Mouse (Mus musculus): Measurements from ENCODE around the gene Rmnd1.
"Not testable (repeated sequence)": the region's sequence is repeated elsewhere in the genome, so short reads cannot be mapped to it uniquely, and the experiment has no call there.

The Rmnd1 gene

DNA sequence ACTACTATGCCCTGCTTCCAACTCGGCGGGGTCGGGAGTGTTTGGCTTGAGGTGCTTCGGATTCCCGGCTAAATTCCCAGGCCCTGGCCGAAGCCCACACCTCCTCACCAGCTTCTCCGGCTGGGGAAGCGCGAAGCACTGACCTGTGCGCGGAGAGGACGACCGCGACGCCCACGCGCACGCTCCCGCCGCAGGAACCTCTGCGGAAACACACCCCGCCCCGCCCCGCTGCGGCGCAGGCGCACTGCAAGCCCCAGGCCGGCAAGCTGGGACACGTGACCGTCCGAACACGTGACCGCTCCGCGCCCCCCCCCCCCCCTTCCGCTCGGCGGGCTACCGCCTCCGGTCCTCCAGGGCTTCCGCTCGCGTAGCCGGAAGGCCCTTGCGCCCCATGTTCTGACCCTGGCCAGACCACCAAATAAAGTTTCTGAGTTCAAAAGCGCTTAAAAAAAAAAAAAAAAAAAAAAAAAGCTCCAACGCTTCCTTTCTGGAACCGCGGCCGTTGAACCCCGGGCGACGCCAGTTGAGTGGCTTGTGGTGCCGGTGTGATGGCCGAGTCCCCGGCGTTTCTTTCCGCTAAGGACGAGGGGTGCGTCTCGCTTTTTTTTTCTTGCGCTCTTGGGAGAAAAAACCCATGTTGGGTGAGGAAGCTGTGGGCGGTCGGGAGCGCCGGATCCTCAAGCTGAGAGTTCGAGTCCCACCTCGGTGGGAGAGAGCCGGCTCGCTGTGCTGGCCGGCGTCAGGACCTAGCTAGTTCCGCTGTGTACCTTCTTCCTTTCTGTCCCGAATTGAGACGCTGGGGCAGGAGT is at the start of gene Rmnd1, which contains the start of gene Armt1:
Rmnd1 (minus strand) TSS at position 266 of the 809 bp plus-strand sequence.
Armt1 (plus strand) TSS at position 345 of the 809 bp plus-strand sequence.
- peak; percentile 87 for DNase-seq (ENCODE audit: low spot score)

DNA sequence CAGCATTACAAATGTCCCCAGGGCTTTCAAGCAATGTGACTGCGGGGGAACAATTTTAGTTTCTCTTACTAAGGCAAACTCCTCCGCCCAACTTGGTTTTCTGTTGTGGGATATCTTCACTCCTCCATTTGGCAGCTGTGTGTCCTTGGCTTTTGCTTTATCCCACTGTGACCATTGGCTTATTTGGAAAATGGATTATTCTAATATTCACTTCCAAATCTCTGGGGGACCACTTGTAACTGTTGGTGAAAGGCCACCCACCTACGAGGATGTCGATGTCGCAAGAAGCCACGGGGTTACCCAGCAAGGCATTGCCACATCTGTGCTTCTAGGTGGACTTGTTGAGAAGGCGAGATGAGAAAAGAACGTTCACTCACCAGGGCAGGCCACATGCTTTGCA is 49.5 kb upstream of the Rmnd1 start:
- no peak for DNase-seq (ENCODE audit: low spot score)

DNA sequence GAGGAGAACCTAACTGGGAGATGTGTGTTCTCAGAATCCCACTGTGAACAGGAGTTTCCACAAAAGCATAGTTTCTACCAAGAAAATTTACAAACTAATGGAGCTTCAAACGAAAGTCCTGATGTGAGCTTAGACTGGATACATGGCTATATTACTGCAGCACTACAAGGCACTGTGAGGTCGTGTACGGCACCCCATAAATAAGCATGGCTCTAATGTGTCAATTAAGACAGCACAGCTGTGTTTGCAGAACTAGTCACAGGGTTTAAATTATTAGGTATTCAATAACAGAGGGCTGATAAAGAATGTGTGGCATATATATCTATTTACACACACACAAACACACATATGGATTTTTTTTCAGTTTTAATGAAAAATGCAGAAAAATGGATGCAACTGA is 48.7 kb upstream of the Rmnd1 start:
- DNase-seq (ENCODE audit: low spot score), result no peak

DNA sequence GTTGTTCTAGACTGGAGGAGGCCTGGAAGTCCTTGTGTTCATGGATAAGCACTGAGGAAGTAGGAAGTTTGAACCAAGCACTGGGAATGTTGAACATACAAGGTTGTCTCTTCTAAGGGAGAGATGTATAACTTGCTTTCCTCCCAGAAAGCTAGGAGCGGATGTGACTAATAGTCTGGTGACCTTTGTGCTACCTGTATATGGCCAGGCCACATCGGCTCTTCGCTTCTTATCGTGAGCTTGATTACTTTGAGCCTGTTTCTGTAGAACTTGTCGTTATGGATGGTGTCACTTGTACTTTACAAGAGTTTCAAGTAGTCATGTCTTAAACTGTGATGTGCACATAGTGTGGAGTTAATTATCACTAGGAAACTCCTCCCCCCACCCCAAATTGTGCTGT is 44.4 kb upstream of the Rmnd1 start:
- DNase-seq (ENCODE audit: low spot score), result no peak

DNA sequence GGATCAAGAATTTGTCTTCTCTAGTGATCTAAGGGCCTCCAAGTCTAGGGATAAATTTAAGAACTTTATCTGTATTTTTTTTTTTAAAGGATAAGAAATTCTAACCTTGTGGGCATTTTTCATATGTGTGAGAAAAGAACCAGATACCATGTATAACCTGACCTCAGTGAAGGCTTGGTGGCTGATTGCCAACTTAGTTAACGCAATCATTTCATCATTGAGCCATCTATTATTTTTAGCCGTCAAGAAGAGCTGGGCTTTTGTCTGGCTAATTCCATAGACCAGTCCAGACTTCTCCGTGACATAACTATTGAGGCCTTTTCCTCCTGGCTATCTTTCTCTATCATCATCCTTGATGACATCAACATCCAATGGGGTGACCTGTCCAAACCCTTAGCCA is 43.2 kb upstream of the Rmnd1 start:
- DNase-seq (ENCODE audit: low spot score), result no peak

DNA sequence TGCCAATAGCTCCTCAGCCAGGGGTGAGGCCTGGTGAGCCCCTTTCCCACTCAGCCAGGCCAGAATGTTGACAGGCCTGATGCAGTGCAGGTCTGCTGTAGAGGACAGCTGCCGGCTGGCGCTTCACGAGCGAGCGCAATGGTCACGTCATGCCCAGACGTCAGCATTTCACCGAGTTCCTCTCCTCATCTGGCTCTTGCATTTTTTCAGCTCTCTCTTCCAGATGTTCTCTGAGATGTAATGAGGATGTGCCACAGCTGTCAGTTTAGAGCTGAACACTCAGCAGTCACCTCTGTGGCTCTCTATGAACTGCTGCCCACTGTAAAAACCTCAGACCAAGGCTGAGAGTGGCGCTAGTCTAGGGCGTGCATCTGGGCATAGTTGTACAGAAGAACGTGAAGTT is 41.4 kb upstream of the Rmnd1 start:
- DNase-seq (ENCODE audit: low spot score), result no peak

DNA sequence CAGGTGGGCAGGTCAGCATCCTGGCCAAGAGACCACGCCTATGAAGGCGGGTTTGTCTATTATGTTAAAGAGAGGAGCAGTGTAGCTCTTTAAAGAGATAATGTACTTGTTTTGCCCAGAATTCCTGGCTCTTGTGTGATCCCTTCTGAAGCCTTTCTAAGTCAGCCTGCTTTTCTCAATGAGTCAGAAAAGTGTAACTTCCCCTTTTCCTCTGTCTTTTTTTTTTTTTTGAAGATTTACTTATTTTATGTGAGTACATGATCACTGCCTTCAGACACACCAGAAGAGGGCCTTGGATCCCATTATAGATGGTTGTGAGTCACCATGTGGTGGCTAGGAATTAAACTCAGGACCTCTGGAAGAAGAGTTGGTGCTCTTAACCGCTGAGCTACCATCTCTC is 37.2 kb upstream of the Rmnd1 start:
- DNase-seq (ENCODE audit: low spot score), result no peak

DNA sequence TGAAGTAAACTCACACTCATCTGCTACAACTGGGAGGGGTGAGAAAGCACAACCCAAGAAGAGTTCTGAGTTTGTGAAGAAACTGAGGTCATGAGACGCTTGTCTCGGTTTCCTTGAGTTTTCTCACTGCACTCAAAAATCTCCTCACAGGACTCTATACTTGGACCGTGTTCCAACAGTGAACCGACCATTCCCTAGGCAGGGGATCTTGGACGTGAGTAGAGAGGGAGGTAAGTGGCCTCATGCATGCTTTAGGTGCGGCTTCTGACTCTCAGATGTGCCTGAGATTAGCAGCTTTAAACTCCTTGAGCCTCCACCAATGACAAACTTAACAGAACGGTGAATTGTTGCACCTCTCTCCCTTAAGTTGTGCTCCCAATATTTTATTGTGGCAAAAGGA is 33.6 kb upstream of the Rmnd1 start:
- DNase-seq (ENCODE audit: low spot score), result no peak

DNA sequence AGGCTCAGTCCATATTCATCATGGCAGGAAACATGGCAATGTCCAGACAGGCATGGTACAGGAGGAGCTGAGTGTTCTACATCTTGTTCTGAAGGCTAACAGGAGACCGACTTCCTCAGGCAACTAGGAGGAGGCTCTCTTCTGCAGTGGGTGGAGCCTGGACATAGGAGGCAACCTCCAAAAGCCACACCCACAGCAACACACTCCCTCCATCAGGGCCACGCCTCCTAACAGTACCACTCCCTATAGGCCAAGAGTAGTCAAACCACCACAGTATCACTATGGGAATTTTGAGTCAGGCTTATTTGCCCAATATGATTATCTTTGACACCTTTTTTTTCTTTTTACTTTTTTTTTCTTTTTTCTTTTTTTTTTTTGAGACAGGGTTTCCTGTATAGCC is 28.0 kb upstream of the Rmnd1 start:
- no peak for DNase-seq (ENCODE audit: low spot score)

DNA sequence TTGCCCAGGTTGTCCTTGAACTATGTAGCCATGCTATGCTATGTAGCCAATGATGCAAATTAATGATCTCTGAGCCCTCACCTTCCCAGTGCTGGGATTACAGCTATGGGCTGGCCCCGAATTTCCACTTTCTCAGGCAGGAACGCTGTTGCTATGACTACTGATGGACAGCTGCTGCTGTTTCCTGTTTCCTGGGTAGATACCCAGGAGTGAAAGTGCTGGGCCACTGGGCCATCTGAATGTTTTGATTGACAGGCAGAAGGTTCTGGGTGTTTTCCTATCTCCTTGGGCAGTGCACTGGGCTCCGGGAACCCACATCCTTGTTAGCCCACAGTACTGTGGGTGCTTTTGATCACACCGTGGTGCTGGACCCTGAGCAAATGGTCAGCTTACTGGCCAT is 24.2 kb upstream of the Rmnd1 start:
- DNase-seq (ENCODE audit: low spot score), result no peak

DNA sequence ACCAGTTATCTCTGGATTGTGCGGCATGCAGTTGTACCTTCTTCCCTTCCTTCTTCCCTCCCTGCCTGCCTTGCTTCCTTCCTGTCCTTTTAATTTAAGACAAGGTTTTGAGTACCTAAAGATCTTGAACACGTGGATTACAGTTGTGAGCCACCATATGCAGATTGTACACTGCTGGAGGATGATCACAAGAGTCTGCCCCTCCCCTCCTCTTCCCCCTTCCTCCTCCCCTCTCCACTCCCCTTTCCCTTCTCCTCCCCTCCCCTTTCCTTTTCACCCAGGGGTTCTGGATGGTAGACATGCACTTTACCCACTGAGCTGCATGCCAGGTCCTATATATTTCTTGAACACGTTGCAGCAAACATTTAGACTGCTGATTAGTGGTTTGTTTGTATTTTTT is 3.2 kb upstream of the Rmnd1 start:
- DNase-seq (ENCODE audit: low spot score), result no peak

DNA sequence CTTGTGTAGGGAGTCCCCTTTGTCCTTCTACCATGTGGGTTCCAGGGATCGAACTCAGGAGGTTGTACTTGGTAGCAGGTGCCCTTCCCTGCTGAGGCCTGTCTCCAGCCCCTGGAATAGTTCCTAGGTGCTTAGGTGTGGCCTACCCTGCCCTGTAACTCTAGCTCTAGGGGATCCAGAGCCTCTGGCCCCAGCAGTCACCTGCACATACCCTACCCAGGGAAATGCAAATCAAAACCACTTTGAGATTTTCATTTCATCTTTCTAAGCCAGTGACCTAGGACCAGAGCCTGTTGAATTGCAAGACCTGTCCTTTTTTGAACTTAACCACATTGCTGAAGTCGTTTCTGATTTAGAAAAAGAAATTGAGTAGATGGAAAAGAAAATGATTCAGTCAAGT is 1.7 kb upstream of the Rmnd1 start:
- not testable (repeated sequence) for DNase-seq (ENCODE audit: low spot score)

DNA sequence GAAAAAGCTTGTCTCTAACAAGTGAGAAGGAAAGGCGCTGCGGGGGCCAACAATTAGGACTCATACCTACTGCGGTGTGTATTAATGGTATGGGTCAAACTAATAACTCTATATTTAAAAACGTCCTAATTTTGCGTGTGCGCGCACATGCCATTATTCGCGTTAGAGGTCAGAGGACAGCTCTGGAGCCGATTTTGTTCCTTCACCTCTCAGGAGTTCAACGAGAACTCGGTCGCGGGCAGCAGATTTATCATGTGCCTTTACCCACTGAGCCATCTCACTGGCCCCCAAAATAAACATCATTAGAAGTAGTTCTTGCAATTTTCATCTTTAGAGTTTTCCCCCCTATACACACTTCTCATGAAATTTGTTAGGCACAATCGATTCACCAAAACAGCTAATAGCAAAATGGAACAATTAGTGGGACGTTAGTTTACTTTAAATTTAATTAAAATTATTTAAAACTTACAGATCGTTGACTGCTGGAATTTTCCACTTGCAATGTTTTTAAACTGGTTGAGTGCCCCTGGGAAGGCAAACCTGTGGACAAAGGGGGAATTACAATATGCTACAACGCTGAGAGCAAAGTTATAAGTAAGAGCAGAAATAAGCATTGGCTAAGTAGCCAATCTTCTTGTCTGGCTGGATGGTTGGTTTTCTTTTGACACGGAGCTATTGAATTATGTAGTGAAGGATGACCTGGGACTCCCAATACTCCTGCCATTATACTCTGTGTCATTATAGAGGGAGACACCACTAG is 988 bp upstream of the Rmnd1 start:
- no peak for DNase-seq (ENCODE audit: low spot score)

DNA sequence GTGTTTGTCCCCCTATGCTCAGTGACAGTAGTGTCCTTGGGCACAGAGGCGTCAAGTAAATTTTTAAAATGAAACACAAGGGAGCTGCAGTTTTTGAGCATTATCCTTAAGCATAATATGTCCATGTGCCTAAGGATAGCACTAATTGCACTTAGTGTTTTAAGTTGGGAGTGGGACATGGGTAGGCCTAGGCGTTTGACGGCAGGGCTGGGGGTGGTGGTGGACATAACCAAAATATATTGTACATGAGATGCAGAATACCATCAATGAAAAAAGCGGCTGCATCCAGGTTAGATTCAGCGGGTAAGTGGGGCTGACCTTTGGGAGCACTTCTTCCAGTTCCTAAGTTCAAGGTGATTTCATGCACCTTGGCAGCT is 454 bp downstream of the Rmnd1 start:
- no peak for DNase-seq (ENCODE audit: low spot score)

DNA sequence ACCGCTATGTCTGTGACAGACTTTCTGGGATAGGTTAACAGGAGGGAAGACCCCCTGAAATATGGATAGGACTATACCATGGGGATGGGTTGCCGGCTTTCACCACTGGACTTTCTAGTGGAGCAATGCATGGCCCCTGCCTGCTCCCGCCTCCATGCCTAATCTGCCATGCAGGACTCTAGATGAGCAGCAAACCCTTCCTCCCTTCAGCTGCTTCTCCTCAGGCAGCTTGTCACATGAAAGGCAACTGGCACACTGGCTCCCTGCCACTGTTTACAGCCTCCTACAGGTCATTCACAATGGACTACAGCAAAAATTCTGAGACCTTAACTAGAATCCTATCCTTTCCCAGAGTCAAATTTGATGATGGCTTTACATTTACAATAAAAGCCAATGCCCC is 1.4 kb downstream of the Rmnd1 start:
- DNase-seq (ENCODE audit: low spot score), result no peak

DNA sequence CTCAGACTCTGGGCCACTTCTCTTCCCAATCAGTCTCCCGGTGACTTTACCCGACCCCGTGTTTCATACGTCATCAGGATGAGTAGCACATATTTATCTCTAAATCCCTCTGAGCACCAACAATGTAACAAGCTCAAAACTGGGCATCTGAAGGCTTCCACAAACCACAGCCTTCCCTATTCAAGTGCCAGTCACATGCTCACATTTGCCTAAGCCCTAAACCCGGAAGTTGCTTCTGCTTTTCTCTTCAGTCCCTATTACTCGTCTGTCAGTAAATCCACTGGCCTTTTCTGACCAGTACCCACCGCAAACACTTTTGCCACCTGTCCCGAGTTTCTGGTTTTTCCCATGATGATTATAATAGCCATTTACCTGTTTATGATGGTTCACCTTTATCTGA is 1.8 kb downstream of the Rmnd1 start:
- no peak for DNase-seq (ENCODE audit: low spot score)

DNA sequence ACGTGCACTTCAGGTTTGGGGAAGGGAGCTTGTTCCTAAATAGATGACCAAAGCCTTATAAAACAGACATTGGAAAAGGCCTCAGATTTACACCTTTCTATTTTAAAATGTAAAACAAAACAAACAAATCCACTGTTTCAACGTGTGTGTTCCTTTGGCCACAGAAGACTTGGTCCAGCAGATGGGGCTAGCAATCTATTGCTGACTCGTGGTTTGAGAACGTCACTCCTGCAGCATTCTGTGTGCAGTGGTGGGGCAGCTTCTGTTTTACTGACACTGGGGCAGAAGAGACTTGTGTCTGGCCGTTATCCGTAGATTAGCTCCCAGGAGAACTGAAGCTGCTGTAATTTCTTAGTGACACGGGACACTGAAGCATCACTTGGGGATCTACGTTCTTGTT is 6.9 kb downstream of the Rmnd1 start:
- DNase-seq (ENCODE audit: low spot score), result no peak

DNA sequence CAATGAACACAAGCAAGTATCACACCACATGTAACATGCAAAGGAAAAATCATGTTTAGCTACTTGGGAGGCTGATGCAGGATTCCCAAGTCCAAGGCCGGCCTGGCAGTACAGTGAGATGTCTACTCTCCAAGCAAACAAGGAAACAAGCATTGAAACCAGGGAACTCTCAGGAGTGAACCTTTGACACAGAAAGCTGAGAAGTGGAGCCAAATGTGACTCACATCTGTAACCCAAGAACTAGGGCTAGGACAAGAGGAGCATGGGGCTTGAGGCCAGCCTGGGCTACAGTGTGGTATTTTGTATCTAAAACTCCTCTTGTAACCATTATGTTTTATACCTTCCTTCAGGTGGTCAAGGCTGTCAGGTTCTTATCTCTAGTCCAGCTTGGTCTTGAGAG is 25.0 kb downstream of the Rmnd1 start:
- DNase-seq (ENCODE audit: low spot score), result no peak

DNA sequence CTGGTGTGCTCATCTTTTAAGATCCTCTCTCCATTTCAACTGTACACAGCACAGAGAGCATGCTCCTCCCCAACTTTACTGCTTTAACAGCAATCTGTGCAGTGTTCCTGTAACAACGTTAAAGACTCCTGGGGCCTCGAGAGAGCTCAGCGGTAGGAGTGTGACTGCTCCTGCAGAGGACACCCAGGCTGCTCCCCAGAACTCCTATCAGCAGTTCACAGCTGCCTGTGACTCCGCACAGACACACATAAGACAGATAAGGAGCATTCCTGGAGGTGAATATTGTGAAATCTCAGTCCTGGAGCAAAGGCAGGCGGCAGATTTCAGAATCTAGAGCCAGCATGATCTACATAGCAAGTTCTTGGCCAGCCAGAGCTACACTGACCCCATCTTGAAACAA is 26.7 kb downstream of the Rmnd1 start:
- no peak for DNase-seq (ENCODE audit: low spot score)

DNA sequence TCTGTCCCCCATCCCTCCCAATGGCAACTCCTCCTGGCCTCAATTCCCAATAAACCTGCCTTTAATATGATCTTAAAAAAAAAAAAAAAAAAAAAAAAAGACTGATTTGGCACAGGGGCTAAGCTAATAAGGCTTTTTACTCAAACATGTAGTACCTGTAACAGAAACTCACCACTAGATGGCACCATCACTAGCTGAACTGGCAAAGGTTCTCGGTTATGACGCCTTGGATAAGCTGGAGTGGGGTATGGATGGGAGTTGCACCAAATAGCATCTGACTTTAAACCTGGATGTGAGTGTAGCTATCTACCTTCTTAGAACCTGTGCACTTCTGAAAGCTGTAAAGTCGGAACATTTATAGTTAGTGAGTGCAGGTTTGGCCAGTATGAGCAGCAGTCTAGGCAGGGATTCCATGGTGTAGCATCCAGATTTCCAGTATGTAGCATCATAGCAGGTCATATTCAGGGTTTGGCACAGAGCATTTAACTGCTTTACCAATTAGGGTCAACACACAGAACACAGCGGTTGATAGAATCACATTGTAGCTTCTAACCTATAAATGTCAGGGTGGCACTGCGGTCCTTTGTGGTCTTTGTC is 27.2 kb downstream of the Rmnd1 start:
- DNase-seq (ENCODE audit: low spot score), result peak; percentile 60

DNA sequence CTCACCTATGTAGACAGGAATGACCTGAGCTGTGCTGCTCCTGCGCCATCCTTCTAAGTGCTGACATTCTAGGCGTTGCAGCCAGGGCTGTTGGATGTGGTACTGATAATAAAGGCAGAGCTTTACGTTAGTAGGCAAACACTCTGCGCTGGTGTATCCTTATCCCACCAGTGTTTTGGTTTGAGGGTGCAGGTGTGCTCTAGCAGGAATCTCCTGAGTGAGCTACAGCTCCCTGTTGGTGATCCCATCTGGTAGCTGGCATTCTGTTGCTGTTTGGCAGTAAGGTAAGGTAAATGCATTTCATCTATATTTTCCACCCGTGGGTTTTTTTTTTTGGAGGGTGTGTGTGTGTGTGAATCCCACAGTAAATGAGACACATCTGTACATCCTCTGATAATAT is 34.1 kb downstream of the Rmnd1 start:
- DNase-seq (ENCODE audit: low spot score), result no peak

DNA sequence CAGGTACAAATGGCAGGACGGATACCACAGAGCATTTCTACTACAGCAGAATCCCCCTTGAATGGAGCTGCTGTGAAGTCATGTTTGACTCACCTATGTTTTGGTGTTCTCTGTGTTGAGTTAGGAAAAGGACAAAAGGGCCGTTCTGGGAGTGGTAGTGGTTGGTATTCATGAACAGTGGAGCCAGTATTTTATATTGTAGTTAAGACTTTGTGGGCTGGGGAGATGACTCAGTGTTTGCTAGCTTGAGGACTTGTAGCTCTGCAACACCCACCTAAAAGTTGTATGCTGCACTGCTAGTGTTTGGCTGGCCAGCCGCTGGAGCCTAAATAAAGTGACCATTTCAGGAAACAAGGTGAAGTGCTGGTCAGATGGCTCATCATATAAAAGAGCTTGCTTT is 36.9 kb downstream of the Rmnd1 start:
- no peak for DNase-seq (ENCODE audit: low spot score)

DNA sequence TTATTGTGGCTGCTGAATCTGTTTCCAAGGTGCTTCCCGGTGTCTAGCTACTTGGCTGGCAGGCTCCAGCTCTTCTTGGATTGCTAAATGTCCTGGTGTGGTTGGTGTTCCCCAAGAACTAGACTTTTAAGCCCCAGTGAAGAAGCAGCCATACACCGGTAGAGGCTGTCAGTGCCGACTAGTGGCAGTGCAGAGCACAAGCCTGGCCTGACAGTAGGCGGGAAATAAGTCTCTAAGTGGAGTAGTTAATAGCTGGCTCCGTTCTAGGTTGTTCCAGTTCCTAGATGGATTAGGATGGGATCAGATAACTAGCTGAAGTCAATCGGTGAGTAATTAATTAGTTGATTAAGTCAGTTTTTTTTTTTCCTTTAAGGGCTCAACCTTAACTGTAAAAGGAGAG is 40.3 kb downstream of the Rmnd1 start:
- DNase-seq (ENCODE audit: low spot score), result no peak

Data from left cerebral cortex, adult 11 months (tissue).